Mouse (Mus musculus): Measurements from ENCODE around the gene Rangap1. TPM values are rescaled to one million over a fixed set of nuclear protein-coding genes. Genes with fewer than 3 reads are reported as not detected.
"Not testable (repeated sequence)": the region's sequence is repeated elsewhere in the genome, so short reads cannot be mapped to it uniquely, and the experiment has no call there.

The Rangap1 gene
- polyA plus RNA-seq, 1 experiment from 2014 or later = 73.7 TPM

DNA sequence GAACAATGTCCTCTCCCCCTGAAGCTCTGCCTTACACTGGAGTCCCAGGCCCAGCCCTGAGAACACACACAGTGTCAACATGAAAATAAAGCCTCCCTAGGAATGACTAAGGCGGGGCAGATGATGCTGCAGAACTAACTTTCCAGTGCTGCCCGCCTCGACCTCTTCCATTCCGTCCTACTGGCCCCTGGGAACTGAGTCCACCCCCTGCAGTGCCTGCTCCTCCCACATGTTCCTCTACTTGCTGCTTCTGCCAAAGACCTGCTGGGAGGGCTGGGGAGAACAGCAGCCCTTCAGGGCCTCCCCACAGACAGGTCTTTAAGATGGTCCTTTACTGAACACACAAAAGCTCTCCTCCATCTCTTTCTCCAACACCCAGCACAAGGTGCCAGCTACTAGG, 34.5 kb downstream of the Rangap1 start:
- DNase-seq (ENCODE audit: low spot score) = no peak
- ATAC-seq (ENCODE audit: low read depth) = no peak
- no peak overlapping the region for H3K27ac ChIP-seq (replicated peaks; ENCODE audit: low read depth, low read length)
- no peaks in the 10 kb centered on the region for H3K27me3 ChIP-seq (replicated peaks; ENCODE audit: control insufficient read depth, insufficient read depth, low read length)
- H3K36me3 ChIP-seq (ENCODE audit: control insufficient read depth, insufficient read depth, low read length) = peaks cover 89% of the 10 kb centered on the region
- H3K9ac ChIP-seq (ENCODE audit: low read depth, low read length) = no peak overlapping the region
- no peak overlapping the region for H3K4me2 ChIP-seq (ENCODE audit: low read depth, low read length)
- H3K4me1 ChIP-seq (ENCODE audit: control insufficient read depth, insufficient read depth, low read length) = no peaks in the 10 kb centered on the region
- WGBS = 81% methylated on average over 4 of the region's 4 CpGs
- no peak overlapping the region for H3K4me3 ChIP-seq (ENCODE audit: low read depth, low read length)
- H3K9me3 ChIP-seq (ENCODE audit: control insufficient read depth, low read length) = no peaks in the 10 kb centered on the region

DNA sequence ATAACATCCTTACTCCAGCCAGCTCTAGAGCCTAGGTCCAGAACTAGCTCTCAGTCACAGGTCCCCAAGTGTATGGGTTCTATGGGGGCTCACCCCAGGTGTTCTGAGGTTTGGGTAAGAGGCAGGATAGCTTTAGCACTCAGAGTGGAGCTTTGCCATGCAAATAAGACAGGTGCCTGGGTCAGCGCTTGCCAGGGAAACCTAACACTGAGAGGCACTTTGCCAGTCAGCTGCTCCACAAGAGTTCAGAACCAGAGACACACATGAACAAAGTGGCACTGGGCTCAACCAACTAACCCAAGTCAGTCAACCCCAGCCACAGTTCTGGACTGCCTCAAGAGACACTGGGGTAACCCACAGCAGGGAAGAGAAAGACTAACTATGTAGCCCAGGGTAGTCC, 35.6 kb downstream of the Rangap1 start:
- Histone ChIP-seq H3K9me3 (ENCODE audit: control insufficient read depth, low read length) (no peaks in the 10 kb centered on the region), H3K9ac (ENCODE audit: low read depth, low read length) (no peak overlapping the region)

DNA sequence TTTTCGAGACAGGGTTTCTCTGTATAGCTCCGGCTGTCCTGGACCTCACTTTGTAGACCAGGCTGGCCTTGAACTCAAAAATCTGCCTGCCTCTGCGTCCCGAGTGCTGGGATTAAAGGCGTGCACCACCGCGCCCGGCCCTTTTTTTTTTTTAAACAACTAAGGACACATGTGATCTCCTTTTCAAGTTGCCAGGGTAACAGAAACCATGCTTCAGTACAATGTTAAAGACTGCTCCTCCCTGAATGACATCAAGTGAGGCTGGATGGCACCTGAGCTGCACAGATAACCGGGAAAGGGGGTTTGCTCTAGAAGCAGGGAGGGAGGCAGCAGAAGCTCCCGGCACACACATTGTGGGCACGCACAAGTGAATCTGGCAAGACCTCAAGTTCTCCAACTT, 36.3 kb downstream of the Rangap1 start:
- no peak for DNase-seq (ENCODE audit: low spot score)
- H3K36me3 ChIP-seq (ENCODE audit: control insufficient read depth, insufficient read depth, low read length) = peaks cover 95% of the 10 kb centered on the region
- H3K27ac ChIP-seq (replicated peaks; ENCODE audit: low read depth, low read length) = no peak overlapping the region
- H3K4me3 ChIP-seq (ENCODE audit: low read depth, low read length) = no peak overlapping the region
- 92% methylated on average over 11 of the region's 11 CpGs for WGBS
- no peak for ATAC-seq (ENCODE audit: low read depth)
- H3K9me3 ChIP-seq (ENCODE audit: control insufficient read depth, low read length) = no peaks in the 10 kb centered on the region
- H3K9ac ChIP-seq (ENCODE audit: low read depth, low read length) = no peak overlapping the region
- H3K4me2 ChIP-seq (ENCODE audit: low read depth, low read length) = no peak overlapping the region
- H3K27me3 ChIP-seq (replicated peaks; ENCODE audit: control insufficient read depth, insufficient read depth, low read length) = no peaks in the 10 kb centered on the region
- no peaks in the 10 kb centered on the region for H3K4me1 ChIP-seq (ENCODE audit: control insufficient read depth, insufficient read depth, low read length)

More for the DNA sequence above, 35.6 kb downstream of the Rangap1 start:
- Histone ChIP-seq H3K4me2 (ENCODE audit: low read depth, low read length) (no peak overlapping the region), H3K36me3 (ENCODE audit: control insufficient read depth, insufficient read depth, low read length) (peaks cover 90% of the 10 kb centered on the region), H3K4me1 (ENCODE audit: control insufficient read depth, insufficient read depth, low read length) (no peaks in the 10 kb centered on the region), H3K27me3 (replicated peaks; ENCODE audit: control insufficient read depth, insufficient read depth, low read length) (no peaks in the 10 kb centered on the region), H3K4me3 (ENCODE audit: low read depth, low read length) (no peak overlapping the region), H3K27ac (replicated peaks; ENCODE audit: low read depth, low read length) (no peak overlapping the region)
- ATAC-seq (ENCODE audit: low read depth) = no peak
- WGBS = 100% methylated on average over 1 of the region's 1 CpGs
- no peak for DNase-seq (ENCODE audit: low spot score)

DNA sequence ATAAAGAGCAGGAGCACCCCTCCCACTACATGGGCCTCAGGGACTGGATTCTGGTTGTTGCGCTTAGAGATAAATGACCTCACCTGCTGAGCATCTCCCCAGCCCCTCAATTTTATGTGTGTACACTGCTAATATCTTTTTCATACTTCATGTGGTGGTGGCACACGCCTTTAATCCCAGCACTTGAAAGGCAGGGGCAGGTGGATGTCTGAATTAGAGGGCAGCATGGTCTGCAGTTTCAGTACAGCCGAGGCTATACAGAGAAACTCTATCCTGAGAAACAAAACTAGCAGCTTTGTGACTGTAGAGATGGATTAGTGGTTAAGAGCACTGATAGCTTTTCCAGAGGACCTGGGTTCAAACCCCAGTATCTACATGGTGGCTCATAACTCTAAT, 42.2 kb downstream of the Rangap1 start:
- WGBS = 84% methylated on average over 3 of the region's 3 CpGs

DNA sequence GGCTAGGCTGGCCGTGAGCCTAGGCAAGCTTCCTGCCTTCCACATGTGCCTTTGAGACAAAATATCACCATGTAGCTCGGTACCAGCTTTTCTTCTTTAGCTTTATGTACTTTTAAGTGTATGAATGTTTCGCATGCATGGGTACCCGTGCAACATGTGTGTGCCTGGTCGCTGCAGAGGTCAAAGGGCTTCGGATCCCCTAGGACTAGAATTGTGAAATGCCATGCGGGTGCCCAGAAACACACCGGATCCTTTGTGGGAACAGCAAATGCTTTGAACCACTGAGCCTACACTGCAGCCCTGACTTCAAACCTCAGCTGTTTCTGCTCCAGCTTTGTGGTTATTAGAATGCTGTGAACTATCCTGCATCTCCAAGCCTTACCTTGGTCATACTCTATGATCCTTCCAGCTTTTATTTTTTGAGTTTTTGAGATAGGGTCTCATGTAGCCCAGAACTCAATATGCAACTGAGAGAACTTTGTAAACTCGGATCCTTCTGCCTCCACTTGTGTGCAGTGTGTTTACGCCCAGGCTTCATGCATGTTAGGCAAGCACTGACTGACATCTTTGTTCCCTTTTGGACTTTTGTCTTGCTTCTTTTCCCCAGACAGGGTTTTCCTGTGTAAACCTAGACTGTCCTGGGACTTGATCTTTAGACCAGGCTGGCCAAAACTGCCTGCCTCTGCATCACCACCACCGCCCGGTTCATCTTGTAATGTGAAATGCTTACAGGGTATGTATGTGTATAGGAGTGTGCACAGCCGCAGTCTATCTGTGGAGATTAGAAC, 42.8 kb downstream of the Rangap1 start:
- DNase-seq (ENCODE audit: low spot score) = no peak
- Histone ChIP-seq H3K36me3 (ENCODE audit: control insufficient read depth, insufficient read depth, low read length) (peaks cover 45% of the 10 kb centered on the region), H3K4me2 (ENCODE audit: low read depth, low read length) (no peak overlapping the region), H3K4me3 (ENCODE audit: low read depth, low read length) (no peak overlapping the region), H3K27ac (replicated peaks; ENCODE audit: low read depth, low read length) (no peak overlapping the region), H3K27me3 (replicated peaks; ENCODE audit: control insufficient read depth, insufficient read depth, low read length) (no peaks in the 10 kb centered on the region), H3K4me1 (ENCODE audit: control insufficient read depth, insufficient read depth, low read length) (no peaks in the 10 kb centered on the region), H3K9ac (ENCODE audit: low read depth, low read length) (no peak overlapping the region), H3K9me3 (ENCODE audit: control insufficient read depth, low read length) (no peaks in the 10 kb centered on the region)
- 80% methylated on average over 13 of the region's 13 CpGs for WGBS
- ATAC-seq (ENCODE audit: low read depth) = no peak

More for the DNA sequence above, 42.2 kb downstream of the Rangap1 start:
- no peak overlapping the region for H3K27ac ChIP-seq (replicated peaks; ENCODE audit: low read depth, low read length)
- H3K36me3 ChIP-seq (ENCODE audit: control insufficient read depth, insufficient read depth, low read length) = peaks cover 51% of the 10 kb centered on the region
- no peaks in the 10 kb centered on the region for H3K27me3 ChIP-seq (replicated peaks; ENCODE audit: control insufficient read depth, insufficient read depth, low read length)
- no peak overlapping the region for H3K9ac ChIP-seq (ENCODE audit: low read depth, low read length)
- ATAC-seq (ENCODE audit: low read depth) (no peak), DNase-seq (ENCODE audit: low spot score) (no peak)
- no peaks in the 10 kb centered on the region for H3K9me3 ChIP-seq (ENCODE audit: control insufficient read depth, low read length)
- H3K4me1 ChIP-seq (ENCODE audit: control insufficient read depth, insufficient read depth, low read length) = no peaks in the 10 kb centered on the region
- H3K4me3 ChIP-seq (ENCODE audit: low read depth, low read length) = no peak overlapping the region
- no peak overlapping the region for H3K4me2 ChIP-seq (ENCODE audit: low read depth, low read length)

DNA sequence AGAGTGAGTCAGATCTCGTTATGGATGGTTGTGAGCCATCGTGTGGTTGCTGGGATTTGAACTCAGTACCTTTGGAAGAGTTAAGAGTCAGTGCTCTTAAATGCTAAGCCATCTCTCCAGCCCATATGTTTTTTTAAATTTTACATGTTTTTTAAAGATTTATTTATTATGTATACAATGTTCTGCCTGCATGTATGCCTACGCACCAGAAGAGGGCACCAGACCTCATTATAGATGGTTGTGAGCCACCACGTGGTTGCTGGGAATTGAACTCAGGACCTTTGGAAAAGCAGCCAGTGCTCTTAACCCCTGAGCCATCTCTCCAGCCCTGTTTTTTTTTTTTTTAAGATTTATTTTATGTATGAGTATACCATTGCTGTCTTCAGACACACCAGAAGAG, 44.0 kb downstream of the Rangap1 start:
- DNase-seq (ENCODE audit: low spot score); H3K4me3 ChIP-seq (ENCODE audit: low read depth, low read length); H3K9ac ChIP-seq (ENCODE audit: low read depth, low read length); H3K4me2 ChIP-seq (ENCODE audit: low read depth, low read length); H3K27ac ChIP-seq (replicated peaks; ENCODE audit: low read depth, low read length); ATAC-seq (ENCODE audit: low read depth); H3K9me3 ChIP-seq (ENCODE audit: control insufficient read depth, low read length); H3K27me3 ChIP-seq (replicated peaks; ENCODE audit: control insufficient read depth, insufficient read depth, low read length); H3K4me1 ChIP-seq (ENCODE audit: control insufficient read depth, insufficient read depth, low read length): not testable (repeated sequence)
- H3K36me3 ChIP-seq (ENCODE audit: control insufficient read depth, insufficient read depth, low read length) = peaks cover 36% of the 10 kb centered on the region
- WGBS = 77% methylated on average over 4 of the region's 4 CpGs

DNA sequence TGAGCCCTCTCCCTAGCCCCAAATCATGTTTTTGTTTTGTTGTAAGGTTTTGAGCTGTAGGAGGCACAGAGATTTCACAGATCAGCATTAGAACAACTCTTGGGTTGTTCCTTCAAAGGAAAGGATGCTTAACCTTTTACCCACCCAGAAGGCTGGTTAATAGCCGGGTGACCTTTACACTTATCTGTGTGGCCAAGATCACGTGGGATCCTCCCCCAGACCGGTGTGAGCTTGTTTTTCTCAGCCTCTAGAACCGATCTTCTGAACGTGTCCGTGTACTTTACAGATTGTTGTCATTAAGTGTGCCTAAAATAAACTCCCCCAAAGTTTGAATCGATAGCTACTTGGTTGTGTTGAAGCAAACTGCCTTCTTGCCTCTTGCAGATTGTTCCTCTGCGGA, 44.7 kb downstream of the Rangap1 start:
- no peak for ATAC-seq (ENCODE audit: low read depth)
- H3K9ac ChIP-seq (ENCODE audit: low read depth, low read length) = no peak overlapping the region
- no peak overlapping the region for H3K4me3 ChIP-seq (ENCODE audit: low read depth, low read length)
- H3K9me3 ChIP-seq (ENCODE audit: control insufficient read depth, low read length) = no peaks in the 10 kb centered on the region
- H3K4me1 ChIP-seq (ENCODE audit: control insufficient read depth, insufficient read depth, low read length) = no peaks in the 10 kb centered on the region
- WGBS = 74% methylated on average over 8 of the region's 8 CpGs
- peaks cover 28% of the 10 kb centered on the region for H3K36me3 ChIP-seq (ENCODE audit: control insufficient read depth, insufficient read depth, low read length)
- no peak overlapping the region for H3K4me2 ChIP-seq (ENCODE audit: low read depth, low read length)
- no peak for DNase-seq (ENCODE audit: low spot score)
- no peaks in the 10 kb centered on the region for H3K27me3 ChIP-seq (replicated peaks; ENCODE audit: control insufficient read depth, insufficient read depth, low read length)
- no peak overlapping the region for H3K27ac ChIP-seq (replicated peaks; ENCODE audit: low read depth, low read length)

DNA sequence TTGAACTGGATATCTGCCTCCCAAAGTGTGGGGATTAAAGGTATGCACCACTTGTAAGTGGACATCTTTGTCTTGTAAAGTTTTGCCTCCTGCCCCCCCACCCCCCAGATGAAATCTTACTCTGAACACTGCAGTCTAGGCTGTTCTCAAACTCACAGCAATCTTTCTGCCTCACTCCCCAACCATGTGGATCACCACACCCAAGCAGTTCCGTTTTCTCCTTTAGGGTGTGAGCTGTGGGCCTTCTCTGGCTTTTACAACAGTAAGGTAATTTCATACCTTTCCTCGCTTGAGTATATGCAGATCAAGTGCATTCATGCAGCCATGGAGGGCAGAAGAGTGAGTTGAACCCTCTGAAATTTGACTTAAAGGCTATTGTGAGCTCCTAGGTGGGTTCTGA, 45.2 kb downstream of the Rangap1 start:
- ATAC-seq (ENCODE audit: low read depth) = no peak
- peaks cover under 1% of the 10 kb centered on the region; the same call in 1 of the 2 replicates for H3K27me3 ChIP-seq (replicated peaks; ENCODE audit: control insufficient read depth, insufficient read depth, low read length)
- no peaks in the 10 kb centered on the region for H3K4me1 ChIP-seq (ENCODE audit: control insufficient read depth, insufficient read depth, low read length)
- no peak overlapping the region for H3K27ac ChIP-seq (replicated peaks; ENCODE audit: low read depth, low read length)
- peaks cover 24% of the 10 kb centered on the region for H3K36me3 ChIP-seq (ENCODE audit: control insufficient read depth, insufficient read depth, low read length)
- no peak overlapping the region for H3K4me2 ChIP-seq (ENCODE audit: low read depth, low read length)
- H3K9ac ChIP-seq (ENCODE audit: low read depth, low read length) = no peak overlapping the region
- DNase-seq (ENCODE audit: low spot score) = no peak
- 64% methylated on average over 2 of the region's 2 CpGs for WGBS
- H3K9me3 ChIP-seq (ENCODE audit: control insufficient read depth, low read length) = no peaks in the 10 kb centered on the region
- no peak overlapping the region for H3K4me3 ChIP-seq (ENCODE audit: low read depth, low read length)

DNA sequence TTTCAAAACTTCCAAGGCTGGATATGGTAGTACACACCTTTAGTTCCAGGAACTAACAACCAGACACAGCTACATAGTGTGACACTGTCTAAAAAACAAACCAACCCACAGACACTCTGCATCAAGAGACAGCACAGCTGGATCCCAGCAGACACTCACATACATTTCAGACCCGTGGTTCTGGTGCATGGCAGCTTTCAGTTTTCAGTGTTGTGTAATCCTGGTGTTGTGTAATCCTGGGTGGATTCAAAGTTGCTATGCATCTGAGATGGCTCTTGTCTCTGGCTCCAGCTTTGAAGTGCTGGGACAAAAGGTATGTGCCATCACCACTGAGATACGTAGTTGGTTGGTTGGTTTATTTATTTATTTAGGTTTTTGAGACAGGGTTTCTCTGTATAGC, 46.8 kb downstream of the Rangap1 start:
- WGBS = 68% methylated on average over 2 of the region's 2 CpGs
- Histone ChIP-seq H3K4me2 (ENCODE audit: low read depth, low read length) (no peak overlapping the region), H3K27me3 (replicated peaks; ENCODE audit: control insufficient read depth, insufficient read depth, low read length) (peaks cover 17% of the 10 kb centered on the region), H3K4me3 (ENCODE audit: low read depth, low read length) (no peak overlapping the region), H3K9ac (ENCODE audit: low read depth, low read length) (no peak overlapping the region), H3K36me3 (ENCODE audit: control insufficient read depth, insufficient read depth, low read length) (peaks cover 8% of the 10 kb centered on the region; the same call in 1 of the 2 replicates), H3K9me3 (ENCODE audit: control insufficient read depth, low read length) (no peaks in the 10 kb centered on the region), H3K4me1 (ENCODE audit: control insufficient read depth, insufficient read depth, low read length) (0 out of 2 replicates have a peak, but pooled peaks cover 3% of the 10 kb centered on the region), H3K27ac (replicated peaks; ENCODE audit: low read depth, low read length) (no peak overlapping the region)
- ATAC-seq (ENCODE audit: low read depth) (no peak), DNase-seq (ENCODE audit: low spot score) (no peak)
